Mouse (Mus musculus) neural tube, embryonic 13.5 days (tissue): Measurements from ENCODE around the gene Rbp7. TPM values are rescaled to one million over a fixed set of nuclear protein-coding genes. Genes with fewer than 3 reads are reported as not detected.

Source experiments
- ATAC-seq: fragments of 200-750 bp; cut with Nextera tagmentation; 2 replicates; pipeline ENCODE4 v1.8.0; 2017; ENCODE audit warnings: low read depth, mild to moderate bottlenecking, moderate TSS enrichment, moderate library complexity
- H3K27ac ChIP-seq: fragments of 300-500 bp; sonication (generic); replicated peaks from 2 replicates; pipeline ENCODE4 v1.5.1; 2015; ENCODE audit warnings: moderate library complexity, mild to moderate bottlenecking, inconsistent platforms
- H3K27me3 ChIP-seq: fragments of 300-500 bp; sonication (generic); 2 replicates; pipeline ENCODE4 v1.6.1; 2015; ENCODE audit warnings: mild to moderate bottlenecking, inconsistent platforms
- H3K36me3 ChIP-seq: fragments of 300-500 bp; sonication (generic); 2 replicates; pipeline ENCODE4 v1.6.1; 2015; ENCODE audit warnings: mild to moderate bottlenecking, inconsistent platforms
- H3K4me1 ChIP-seq: fragments of 300-500 bp; sonication (generic); replicated peaks from 2 replicates; pipeline ENCODE4 v1.6.1; 2015; ENCODE audit warnings: inconsistent platforms
- H3K4me2 ChIP-seq: fragments of 300-500 bp; sonication (generic); 2 replicates; pipeline ENCODE4 v1.6.1; 2015; ENCODE audit warnings: inconsistent platforms, mild to moderate bottlenecking, moderate library complexity
- H3K4me3 ChIP-seq: fragments of 300-500 bp; sonication (generic); 2 replicates; pipeline ENCODE4 v1.5.1; 2015; ENCODE audit warnings: mild to moderate bottlenecking, inconsistent platforms
- H3K9ac ChIP-seq: fragments of 300-500 bp; sonication (generic); 2 replicates; pipeline ENCODE4 v1.6.1; 2015; ENCODE audit warnings: moderate library complexity, mild to moderate bottlenecking, inconsistent platforms
- H3K9me3 ChIP-seq: fragments of 300-500 bp; sonication (generic); 2 replicates; pipeline ENCODE4 v1.6.1; 2016; ENCODE audit warnings: inconsistent platforms
- WGBS: fragments of 180-500 bp; shearing (Covaris S2); methylation state at CpG from one replicate; pipeline ENCODE4 v1.1.7; 2015; 5-methylcytosine and 5-hydroxymethylcytosine counted together
- polyA plus RNA-seq: library from polyadenylated mRNA; unstranded; fragments of >200 nt; fragmentation: Nextera tagmentation; extraction: Ambion mirVana; gene quantifications from 2 replicates; pipeline ENCODE4 v1.2.1, GENCODE M21; 2015

Gene Rbp7
- polyA plus RNA-seq, 1 experiment from 2014 or later: not detected

DNA sequence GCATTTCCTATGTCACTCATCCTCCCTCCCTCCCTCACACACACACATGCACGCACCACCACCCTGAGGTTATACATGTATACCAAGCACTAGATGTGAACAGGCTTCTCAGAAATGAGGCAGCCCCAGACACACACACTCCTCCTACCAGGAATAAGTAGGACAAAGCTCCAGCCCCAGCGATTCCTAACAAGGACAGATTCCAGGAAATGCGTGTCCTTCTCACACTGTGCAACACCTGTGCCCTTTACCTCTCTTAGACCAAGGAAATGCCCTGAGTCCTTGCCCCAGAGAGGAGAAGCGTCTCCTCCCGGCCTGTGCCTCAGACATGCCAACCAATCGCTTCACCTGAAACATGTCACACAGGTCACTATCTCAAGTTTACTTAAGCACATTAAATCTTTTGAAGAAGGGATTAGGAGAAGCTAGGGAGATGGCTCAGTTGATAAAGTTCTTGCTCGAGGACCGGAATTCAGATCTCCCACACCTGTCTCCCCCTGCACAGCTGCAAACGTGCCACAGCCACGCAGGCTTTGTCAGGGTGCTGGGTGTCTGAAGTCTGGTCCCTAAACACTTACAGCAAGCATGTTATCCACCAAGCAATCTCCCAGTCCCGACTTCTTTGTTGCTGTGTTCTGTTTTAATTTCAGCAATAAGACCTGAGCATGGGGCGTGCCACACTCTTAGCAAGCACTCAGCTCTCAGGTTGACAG, 53.7 kb downstream of the Rbp7 start:
- Histone ChIP-seq H3K36me3 (peaks cover 22% of the 10 kb centered on the region), H3K4me3 (no peak overlapping the region), H3K4me1 (peaks cover 45% of the 10 kb centered on the region), H3K9me3 (no peaks in the 10 kb centered on the region), H3K9ac (no peak overlapping the region), H3K27me3 (no peaks in the 10 kb centered on the region), H3K27ac (no peak overlapping the region), H3K4me2 (no peak overlapping the region)
- no peak for ATAC-seq
- 91% methylated on average over 12 of the region's 12 CpGs for WGBS

Other genes starting within 250 kb of the Rbp7 start
- 123 and 130 TPM in 2 replicates for gene Kif1b, start 147.3 kb downstream of the Rbp7 start, polyA plus RNA-seq
- gene Ube4b, start 28.2 kb downstream of the Rbp7 start, polyA plus RNA-seq: 58.2 and 67.6 TPM in 2 replicates
- gene Tmem274, start 22.4 kb upstream of the Rbp7 start, polyA plus RNA-seq: not detected in 2 replicates
- gene Nmnat1, start 30.2 kb upstream of the Rbp7 start, polyA plus RNA-seq: 8.7 and 11.0 TPM in 2 replicates
- gene Lzic, start 30.3 kb upstream of the Rbp7 start, polyA plus RNA-seq: 44.7 and 47.7 TPM in 2 replicates
- gene Ctnnbip1, start 63.3 kb upstream of the Rbp7 start, polyA plus RNA-seq: 78.3 and 79.0 TPM in 2 replicates
- 131 and 142 TPM in 2 replicates for gene Clstn1, start 131.5 kb upstream of the Rbp7 start, polyA plus RNA-seq
- 17.8 and 20.0 TPM in 2 replicates for gene Pik3cd, start 247.6 kb upstream of the Rbp7 start, polyA plus RNA-seq